Mouse (Mus musculus): ENCODE measurements around the gene Slc4a8.

GRCm38 (mm10) chr15:100844336-100844735 lies 82.8 kb downstream of the Slc4a8 start:
- TF ChIP-seq POLR2A (IDR thresholded peaks at IDR 0.05; ENCODE audit: low read depth, low read length) = no peak
- TF ChIP-seq CTCF (IDR thresholded peaks at IDR 0.05; ENCODE audit: extremely low read depth, insufficient read depth, insufficient read length, insufficient replicate concordance) = no peak
